Mouse (Mus musculus): ENCODE results near the gene Foxo1.

Gene Foxo1

DNA sequence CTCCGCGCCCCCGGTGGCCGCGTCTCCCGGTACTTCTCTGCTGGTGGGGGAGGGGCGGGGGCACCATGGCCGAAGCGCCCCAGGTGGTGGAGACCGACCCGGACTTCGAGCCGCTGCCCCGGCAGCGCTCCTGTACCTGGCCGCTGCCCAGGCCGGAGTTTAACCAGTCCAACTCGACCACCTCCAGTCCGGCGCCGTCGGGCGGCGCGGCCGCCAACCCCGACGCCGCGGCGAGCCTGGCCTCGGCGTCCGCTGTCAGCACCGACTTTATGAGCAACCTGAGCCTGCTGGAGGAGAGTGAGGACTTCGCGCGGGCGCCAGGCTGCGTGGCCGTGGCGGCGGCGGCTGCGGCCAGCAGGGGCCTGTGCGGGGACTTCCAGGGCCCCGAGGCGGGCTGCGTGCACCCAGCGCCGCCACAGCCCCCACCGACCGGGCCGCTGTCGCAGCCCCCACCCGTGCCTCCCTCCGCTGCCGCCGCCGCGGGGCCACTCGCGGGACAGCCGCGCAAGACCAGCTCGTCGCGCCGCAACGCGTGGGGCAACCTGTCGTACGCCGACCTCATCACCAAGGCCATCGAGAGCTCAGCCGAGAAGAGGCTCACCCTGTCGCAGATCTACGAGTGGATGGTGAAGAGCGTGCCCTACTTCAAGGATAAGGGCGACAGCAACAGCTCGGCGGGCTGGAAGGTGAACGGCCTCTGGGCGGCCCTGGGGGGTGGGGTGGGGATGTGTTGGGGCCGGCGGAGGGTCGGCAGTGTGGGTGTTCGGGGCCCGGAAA lies 789 bp downstream of the Foxo1 start:
- peak; percentile 97 for DNase-seq

DNA sequence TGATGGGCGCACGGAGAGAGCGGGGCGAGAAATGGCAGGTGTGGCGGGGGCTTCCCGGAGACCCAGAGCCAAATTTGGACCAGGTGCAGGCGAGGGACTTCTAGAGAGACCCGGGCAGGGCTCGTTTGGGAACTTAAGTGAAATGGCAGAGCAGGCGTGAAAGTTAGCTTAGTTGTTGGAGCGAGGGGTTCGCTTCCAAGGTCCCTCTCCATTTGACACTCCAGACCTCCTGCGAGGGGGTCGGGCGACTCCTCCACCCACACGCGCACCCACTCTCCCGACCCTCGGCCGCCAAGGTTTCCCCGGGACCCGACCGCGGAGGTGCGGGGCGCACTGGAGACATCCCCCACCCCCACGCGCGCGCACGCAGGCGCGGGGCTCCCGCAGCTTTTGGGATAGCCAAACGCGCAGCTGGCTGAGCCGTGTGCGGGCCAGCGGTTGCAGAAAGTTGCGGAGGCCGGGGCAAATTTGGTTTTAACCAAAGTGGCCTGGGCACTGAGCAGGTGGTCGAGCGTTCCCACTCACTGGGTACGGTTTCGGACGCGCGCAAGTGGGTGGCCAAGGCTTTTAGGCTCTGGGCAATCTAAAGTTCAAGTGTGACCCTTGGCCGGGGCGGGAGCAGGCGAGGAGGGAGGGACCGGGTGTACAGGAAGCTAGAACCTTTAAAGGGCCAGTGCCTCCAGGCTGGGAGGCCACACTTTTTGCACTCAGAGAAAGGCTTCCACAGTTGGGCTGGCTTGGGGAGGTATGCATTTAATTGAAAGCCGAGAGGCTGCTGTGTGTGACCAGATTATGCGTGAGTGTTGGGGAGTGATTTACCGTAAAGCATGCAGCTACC lies 1.6 kb downstream of the Foxo1 start:
- DNase-seq: peak; percentile 99

GRCm38 (mm10) chr3:52270511-52270910 lies 2.4 kb downstream of the Foxo1 start:
- DNase-seq: no peak

- DNase-seq: peak; percentile 27
Measured at GRCm38 (mm10) chr3:52271376-52271775, 3.2 kb downstream of the Foxo1 start.

- DNase-seq: peak; percentile 23
Measured at GRCm38 (mm10) chr3:52272376-52272865, 4.3 kb downstream of the Foxo1 start.

- DNase-seq: peak; percentile 61
Measured at GRCm38 (mm10) chr3:52274475-52274874, 6.3 kb downstream of the Foxo1 start.

- DNase-seq: peak; percentile 73
Measured at GRCm38 (mm10) chr3:52275037-52275555, 7.0 kb downstream of the Foxo1 start.

GRCm38 (mm10) chr3:52280681-52281080 lies 12.5 kb downstream of the Foxo1 start:
- DNase-seq: no peak

GRCm38 (mm10) chr3:52281882-52282281 lies 13.7 kb downstream of the Foxo1 start:
- peak; percentile 64 for DNase-seq

DNA sequence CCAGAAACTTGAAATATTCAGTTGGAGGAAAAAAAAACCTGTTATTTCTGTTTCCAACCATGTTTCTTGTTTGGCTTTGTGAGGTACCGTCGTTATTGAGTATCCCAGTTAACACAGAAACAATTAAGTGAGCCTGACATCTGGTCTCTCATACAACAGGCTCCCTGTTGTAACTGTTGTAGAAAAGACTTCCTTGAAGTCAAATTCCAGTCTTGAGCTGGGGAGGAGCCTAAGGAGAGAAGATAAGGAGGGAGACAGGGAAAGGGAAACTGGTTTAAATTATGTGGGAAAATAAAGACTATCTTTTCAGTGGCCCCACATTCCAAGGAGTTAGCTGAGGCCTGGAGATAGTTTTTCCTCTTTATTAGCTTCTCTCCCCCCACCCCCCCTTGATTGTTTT lies 14.2 kb downstream of the Foxo1 start:
- peak; percentile 14 for DNase-seq

DNA sequence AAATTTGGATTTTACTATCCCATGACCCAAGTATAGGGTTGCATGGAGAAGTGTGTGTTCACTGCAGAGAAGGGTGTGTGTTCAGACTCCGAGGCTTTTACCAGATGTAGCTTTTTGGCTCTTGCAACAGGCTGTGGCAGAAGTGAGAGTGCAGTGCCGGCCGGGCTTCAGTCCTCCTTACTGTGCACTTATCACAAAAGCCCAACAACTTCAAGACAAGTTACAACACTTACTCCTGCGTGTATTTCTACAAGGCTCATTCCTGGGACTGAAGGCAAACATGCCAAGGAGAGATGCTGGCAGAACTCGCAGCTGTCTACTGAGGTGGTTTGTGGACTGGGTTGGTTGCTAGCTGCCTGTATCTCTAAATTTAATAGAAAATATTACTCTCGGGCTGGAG lies 15.4 kb downstream of the Foxo1 start:
- DNase-seq: no peak

- peak; percentile 68 for DNase-seq
Measured at GRCm38 (mm10) chr3:52290811-52291210, 22.7 kb downstream of the Foxo1 start.

- peak; percentile 35 for DNase-seq
Measured at GRCm38 (mm10) chr3:52292498-52292897, 24.4 kb downstream of the Foxo1 start.

DNA sequence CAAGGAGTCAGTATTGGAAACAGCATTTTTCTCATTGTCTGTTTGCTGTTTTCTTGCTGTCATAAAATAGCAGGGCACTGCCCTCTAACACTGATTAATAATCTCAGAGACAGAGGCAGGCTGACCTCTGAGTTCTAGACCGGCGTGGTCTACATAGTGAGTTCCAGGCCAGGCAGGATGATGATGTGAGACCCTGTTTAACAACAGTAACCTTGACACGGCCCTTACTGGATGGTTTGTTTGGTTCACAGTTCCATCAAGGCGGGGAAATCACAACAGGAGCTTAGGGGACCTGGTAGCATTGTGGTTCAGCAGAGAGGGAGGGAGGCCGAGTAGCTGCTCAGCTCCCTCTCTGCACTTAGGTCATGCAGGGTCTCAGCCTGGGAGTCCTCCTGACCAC lies 25.8 kb downstream of the Foxo1 start:
- peak; percentile 59 for DNase-seq

GRCm38 (mm10) chr3:52295688-52296087 lies 27.6 kb downstream of the Foxo1 start:
- DNase-seq: no peak

- peak; percentile 81 for DNase-seq
Measured at GRCm38 (mm10) chr3:52296224-52296760, 28.2 kb downstream of the Foxo1 start.

DNA sequence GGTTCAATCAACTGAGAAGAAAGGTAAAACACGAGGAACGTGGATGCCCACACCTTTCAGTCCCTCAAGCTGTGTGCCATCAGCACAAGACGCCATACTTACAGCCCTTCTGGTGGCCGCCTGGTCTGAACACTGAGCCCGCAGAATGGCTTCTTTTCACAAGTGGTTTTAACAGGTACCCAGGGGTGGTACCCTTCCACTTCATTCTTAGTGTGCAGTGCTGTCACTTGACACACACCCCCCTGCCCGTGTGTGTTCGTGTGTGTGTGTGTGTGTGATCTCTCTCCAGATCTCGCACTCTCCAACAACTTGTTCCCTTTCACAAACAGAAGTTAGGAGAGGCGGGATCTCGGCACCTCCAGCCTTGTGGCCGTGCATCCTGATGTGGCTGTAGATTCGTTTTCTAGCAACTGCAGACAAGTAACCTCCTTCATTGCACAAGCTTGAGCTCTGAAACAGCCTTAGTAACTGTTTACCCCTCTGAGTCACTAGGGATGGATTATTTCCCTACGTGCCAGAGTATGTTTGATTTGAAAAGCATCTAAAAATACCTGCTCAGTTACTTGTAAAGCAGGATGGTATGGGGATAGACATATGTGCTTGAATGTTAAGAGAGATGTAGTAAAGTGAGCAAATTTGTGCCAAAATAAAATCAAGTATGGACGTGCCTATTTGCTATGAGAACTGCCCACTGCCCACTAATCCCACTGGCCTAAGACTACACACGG lies 29.3 kb downstream of the Foxo1 start:
- DNase-seq: peak; percentile 84

DNA sequence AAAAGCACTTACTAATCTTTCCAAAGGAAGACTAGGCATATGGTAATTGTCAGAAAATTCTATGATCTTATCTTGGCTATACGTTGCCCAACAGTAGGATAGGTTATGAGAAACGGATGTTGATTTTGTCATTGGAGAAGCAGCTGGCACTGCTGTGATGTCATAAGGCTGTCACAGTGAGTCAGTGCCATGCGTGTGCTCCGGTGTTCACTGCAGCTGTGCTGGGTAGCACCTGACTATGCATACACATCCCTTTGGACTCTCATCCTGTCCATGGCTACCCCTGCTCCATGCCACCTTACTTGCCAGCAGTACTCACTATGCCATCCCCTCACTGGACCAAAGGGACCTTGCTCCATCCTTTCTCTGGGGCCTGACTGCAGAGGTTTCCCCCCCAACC lies 30.5 kb downstream of the Foxo1 start:
- DNase-seq: peak; percentile 70

DNA sequence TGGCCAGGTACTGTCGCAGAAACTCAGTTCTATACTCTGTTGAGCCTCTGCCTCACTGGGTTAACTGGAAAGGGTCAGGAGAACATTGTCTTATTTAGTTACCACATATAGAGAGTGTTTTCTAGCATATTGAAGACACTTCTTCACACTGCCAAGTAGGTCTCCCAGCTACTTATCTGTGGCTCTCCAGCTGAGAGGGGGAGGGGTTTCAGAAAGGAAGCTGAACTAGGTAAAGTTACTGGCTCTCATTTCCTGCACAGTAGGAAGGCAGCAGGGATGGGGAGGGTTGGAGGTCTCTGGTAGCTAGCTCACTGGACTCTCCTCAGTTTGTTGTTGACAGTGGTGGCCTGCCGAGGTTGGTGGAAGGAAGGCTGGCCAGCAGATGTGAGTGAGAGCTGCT lies 31.2 kb downstream of the Foxo1 start:
- peak; percentile 87 for DNase-seq

- DNase-seq: peak; percentile 77
Measured at GRCm38 (mm10) chr3:52300517-52300916, 32.4 kb downstream of the Foxo1 start.

DNA sequence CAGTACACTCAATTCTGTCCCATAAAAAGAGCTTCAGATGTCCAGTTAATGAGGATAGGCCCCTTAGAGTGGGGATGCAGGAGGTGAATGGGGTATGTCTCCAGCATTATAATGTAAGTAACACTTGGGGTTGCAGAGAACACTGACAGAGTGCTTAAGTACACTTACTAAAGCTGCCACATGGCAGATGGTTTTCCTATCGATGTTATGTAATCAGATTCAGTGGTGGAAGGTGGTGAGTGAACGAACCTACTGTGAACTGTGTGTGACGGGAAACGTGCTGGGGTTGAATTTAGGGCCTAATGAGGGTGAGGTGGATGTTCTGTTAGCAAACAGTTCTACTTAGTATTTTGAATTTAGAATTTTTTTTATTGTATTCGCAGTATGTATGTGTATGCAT lies 35.2 kb downstream of the Foxo1 start:
- no peak for DNase-seq

DNA sequence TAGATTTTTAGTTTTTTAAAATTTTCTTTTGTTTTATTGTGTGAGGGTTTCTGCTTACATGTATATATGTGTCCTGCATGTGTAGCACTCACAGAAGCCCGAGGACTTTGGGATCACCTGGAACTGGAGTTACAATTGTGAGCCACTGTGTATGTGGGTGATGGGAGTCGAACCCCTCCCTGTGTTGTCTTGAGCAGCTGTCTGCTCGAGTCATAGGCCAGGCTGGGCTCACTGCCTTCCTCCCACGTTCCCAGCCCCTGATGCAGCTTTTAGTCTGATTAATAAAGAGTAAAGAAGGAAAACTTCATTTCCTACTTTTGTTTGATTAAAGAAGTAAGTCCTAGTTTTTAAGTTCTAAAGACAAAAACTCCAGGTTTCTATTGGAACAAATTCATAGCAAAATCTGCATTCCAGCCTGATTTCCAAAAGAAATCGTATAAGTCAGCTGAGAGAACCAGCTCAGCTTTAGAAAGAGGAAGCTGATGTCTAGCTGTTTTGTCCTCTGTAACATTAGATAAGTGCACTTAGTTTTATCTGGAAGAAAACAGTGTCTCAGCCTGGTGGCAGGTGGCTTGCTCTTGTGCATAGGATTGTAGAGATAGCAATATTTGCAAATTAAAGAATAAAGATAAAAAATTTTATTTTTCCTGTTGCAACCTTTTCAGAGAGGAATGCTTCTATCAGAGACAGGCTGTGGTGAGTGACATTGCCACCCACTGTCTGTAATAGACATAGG lies 40.6 kb downstream of the Foxo1 start:
- peak; percentile 76 for DNase-seq

All from heart, adult 11 months (tissue).